Mouse (Mus musculus): ENCODE data around the gene Asb1.

Gene Asb1

DNA sequence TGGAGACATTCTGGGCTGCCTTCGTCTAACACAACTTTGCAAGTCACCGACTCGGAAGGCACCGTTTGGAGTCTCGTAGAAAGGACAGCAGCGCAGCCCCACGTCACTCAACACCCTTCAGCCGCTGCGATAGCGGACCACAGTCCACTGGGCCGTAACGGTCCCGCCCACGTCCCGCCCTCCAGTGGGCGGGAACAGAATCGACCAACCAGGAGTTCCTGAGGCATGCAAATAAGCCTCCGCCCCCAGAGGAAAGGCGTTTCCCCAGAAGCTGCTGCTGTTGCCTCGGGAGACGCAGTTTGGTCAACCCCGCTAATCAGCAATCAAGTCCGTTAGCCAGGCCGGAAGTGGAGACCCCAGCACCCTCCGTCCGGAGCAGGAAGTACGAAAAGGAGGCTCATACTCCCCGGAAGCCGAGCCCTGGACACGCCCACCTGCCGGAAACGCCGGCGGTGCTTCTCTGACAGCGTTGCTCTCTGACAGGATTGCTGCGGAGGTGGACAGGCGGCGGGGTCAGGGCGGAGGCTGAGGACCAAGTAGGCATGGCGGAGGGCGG is at the start of gene Asb1:
Gene Asb1 (plus strand): TSS at position 274 of the 556 bp plus-strand sequence.
- peak; percentile 92 for DNase-seq (ENCODE audit: low spot score)

DNA sequence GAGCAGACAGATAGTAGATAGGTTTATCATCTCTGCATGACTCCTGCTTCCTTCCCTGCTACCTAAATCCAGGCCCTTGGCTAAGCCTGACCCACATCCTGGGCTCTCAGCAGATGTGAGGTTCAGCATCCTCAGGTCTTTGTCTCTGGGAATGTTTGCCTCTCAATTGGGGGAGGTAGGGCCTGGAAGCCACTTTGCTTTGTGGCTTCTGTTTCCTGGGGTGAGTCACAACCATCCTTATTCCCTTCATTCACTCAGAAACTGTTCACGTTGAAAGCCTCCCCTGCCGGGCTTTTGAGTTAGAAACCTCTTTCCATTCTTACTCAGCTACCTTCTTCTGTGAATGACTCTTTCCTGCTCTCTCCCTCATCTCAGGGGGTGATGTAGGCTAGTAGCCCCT is 47.6 kb upstream of the Asb1 start:
- no peak for DNase-seq (ENCODE audit: low spot score)

DNA sequence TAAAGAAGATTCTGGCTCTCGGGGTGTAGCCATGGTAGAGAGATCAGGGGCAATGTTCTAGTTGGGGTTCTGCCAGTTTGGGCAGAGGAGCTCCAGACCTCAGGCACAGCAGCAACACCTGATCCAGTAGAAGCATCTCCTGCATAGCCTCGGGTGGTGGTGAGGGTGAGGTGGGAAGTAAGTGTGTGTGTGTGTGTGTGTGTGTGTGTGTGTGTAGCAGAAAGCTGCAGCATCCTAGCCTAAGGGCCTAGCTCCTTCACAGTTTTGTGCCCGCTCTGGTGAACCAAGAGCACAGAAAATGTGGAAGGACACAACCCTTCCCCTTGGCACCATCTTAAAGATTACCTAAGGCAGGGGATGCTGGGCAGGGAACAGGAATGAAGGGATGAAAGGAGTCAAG is 46.4 kb upstream of the Asb1 start:
- no peak for DNase-seq (ENCODE audit: low spot score)

DNA sequence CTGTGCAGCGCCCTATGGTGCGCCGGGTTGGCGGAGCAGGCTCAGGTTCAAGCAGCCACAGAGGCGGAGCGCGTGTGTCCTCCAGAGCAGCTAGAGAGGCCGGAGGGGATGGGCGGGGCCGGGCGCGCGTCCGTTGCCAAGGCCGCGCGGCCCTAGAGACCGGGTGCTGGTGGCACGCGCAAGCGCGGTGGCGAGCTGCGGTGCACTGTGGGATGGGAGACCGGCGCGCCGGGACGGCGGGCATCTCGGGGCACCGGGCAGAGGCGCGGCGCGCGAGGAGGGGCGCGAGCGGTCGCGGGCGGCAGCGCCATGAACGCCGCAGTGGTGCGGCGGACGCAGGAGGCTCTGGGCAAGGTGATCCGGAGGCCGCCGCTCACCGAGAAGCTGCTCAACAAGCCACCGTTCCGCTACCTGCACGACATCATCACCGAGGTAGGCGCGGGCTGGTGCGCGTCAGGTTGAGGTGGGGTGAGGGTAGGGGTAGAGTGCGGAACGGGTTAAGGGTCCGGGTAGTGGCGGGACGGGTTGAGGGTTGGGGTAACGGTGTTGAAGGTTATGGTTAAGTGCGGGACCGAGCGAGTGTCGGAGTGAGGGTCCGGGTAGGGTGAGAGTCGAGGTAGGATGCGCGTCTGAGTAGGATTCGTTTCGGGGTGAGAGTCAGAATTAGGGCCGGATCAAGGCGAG is 45.7 kb upstream of the Asb1 start, which contains the start of gene Traf3ip1:
Gene Traf3ip1 (plus strand): TSS at position 191 of the 684 bp plus-strand sequence.
- peak; percentile 95 for DNase-seq (ENCODE audit: low spot score)

DNA sequence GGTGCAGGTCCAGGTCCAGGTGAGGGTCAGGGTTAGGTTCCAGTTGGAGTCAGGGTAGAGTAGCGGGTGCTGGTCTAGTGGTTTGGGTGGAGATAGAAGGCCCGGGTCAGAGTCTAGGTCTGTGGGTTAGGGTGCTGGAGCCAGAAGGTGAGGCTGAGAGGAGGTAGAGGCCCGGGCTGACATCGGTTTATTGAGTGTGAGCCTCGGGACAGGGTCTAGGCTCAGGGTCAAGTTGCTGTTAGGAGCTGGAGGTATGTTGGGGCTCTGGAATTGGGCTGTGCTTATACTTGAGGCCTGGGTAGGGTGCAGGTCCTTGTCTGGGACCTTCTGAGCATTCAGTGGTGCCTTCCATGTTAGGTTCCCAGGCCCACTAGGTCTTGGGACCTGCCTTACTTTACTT is 45.0 kb upstream of the Asb1 start:
- DNase-seq (ENCODE audit: low spot score) = no peak

DNA sequence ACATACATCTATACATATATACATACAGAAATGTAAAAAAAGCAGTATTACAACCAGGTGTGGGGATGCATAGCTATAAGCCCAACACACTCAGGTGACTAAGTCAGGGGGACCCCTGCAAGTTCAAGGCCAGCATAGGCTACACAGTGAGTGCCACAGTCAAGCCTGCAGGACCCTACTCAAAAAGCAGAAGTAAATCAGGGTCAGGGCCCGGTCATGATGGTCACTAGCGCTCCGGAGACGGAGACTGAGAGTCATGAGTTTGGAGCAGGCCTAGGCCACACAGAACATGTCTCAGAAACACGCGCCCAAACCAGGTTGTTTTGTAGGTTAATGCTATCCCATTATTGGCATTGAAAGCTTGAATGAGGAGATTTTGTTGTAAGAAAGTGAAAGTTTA is 41.8 kb upstream of the Asb1 start:
- no peak for DNase-seq (ENCODE audit: low spot score)

DNA sequence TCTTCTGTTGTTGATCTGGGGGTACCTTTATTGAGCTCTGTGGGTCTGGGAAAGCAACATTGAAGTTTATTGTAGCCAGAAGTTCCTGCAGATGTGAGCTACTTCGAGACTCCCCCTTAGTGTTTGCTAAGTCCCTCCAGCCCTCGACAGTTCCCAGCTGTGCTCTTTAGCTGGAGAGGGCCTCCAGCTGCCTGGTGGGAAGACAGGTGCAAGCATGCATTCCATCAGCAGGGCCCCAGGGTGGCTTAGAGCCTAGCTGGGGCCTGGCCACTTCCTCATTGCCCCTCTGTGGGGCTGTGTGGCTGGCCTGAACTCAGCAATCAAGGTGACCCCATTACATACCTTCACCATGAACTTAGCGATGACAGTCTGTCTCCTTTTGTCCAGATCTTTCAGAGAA is 35.7 kb upstream of the Asb1 start:
- DNase-seq (ENCODE audit: low spot score) = no peak

DNA sequence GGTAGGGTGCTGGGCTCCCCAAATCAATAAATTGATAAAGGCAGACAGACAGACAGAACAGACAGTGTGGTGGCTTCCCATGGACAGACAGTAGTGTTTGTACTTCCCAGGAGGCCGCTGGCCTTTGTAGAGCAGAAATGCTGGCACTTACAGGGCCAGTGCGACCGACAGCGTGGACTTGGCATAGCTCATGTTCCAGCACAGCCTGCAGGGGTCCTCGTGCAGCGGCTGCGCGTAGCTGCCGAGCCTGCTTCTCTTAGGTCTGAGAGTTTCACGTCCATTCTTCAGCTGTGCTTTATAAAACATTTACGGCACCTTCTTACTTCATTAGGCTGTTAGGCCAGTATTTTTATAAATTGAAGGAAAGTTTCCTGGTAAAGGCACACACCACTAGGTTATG is 25.4 kb upstream of the Asb1 start:
- DNase-seq (ENCODE audit: low spot score) = no peak

DNA sequence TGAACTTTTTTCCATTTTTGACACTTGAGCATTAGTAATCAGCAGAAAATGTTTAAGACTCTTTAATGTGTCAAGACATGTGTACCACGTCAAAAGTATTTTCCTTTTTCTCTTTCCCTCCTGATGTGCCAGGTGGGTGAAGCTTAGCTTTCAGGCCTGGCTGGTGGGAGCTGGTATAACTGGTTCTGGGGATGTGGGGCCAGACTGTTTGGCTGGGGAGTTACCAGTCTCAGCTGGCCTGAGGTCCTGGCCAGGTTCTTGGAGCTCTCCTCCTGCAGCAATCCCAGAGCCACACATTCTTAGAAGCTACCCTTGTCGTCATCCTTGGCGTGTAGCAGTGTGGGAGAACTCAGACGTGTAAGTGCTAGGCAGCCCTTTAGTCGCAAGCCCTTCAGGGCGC is 24.7 kb upstream of the Asb1 start:
- no peak for DNase-seq (ENCODE audit: low spot score)

DNA sequence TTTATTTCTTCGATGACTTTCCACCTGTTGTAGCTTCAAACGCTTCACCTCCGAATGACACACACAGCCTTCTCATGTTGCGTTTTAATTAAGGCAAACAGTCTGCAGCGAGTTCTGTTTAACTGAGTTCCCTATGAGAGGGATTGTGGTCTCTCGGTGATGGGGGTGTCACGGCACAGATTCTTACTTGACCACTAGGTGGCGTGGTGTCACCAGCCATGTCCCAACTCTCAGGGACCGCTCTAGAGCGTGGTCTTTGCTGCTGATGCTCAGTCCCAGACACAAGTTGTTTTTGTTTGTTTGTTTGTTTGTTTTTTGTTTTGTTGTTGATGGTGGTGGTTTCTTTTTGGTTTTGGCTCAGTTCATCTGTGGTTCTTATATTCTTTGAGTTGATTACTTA is 16.6 kb upstream of the Asb1 start:
- peak; percentile 32 for DNase-seq (ENCODE audit: low spot score)

DNA sequence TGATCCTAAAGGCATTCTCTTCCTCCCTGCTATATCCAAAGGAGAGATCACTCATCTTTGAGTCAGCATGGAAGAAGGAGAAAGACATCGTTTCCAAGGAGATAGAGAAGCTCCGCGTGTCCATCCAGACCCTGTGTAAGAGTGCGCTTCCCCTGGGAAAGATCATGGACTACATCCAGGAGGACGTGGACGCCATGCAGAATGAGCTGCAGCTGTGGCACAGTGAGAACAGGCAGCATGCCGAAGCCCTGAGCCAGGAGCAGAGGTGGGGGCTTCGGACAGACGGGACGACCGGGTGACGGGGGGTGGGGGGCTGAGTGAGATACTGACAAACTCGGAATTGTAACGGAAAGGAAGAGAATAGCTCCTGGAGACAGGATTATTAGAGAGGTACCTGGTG is 14.5 kb upstream of the Asb1 start:
- no peak for DNase-seq (ENCODE audit: low spot score)

DNA sequence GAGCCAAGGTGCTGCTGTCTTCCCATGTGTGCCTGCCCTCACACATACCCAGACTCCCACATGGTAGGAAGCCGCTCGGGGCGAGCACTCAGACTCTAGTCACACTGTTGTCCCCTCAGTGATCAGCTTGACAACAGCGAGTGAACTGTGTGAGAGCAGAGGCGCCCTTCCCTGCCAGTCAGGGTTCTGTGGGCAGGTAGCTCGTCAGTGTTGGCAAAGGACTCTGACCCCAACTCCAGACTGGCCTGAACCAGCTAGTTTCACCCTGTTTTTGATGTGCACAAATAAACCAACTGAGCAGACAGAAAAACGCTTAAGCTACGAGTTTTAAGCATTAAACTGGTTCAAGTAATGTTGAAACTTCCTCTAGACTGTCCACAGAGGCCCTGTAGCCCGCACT is 10.2 kb upstream of the Asb1 start:
- no peak for DNase-seq (ENCODE audit: low spot score)

DNA sequence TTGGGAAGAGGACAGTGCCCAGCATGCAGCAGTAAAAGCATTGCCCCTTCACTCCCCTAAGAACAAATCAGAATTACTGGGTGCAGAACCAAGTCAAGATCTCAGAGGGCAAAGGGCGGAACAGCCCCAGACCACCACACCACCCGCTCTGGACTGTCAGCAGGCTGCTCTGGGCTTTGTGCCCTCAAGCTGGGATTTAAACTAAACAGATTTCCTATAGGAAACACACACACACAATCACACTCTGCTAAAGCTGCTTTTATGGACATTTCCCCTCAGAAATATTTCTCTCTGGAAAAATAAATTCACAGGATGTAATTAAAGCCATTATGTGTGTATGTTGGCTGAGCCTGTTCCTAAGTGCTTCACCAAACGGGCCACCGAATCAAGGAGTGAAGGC is 8.1 kb upstream of the Asb1 start:
- no peak for DNase-seq (ENCODE audit: low spot score)

DNA sequence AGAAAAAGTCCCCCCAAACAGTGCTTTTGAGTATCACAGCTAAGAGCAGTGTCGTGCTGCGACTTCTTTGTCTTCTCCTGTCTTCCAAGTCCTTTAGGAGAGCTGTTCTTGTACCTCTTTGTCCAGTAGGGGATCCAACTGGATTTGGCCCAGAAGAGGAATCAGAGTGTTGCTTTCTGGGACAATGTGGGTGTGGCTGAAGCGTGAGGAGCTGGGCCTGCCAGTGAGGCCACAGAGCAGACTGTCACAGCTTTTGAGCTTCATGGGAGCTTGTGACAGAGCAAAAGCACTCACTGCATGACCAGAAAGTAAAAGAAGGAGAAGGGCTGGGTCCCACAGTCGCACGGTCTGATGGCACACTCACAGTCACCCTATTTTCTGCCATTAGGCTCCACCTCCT is 7.5 kb upstream of the Asb1 start:
- no peak for DNase-seq (ENCODE audit: low spot score)

DNA sequence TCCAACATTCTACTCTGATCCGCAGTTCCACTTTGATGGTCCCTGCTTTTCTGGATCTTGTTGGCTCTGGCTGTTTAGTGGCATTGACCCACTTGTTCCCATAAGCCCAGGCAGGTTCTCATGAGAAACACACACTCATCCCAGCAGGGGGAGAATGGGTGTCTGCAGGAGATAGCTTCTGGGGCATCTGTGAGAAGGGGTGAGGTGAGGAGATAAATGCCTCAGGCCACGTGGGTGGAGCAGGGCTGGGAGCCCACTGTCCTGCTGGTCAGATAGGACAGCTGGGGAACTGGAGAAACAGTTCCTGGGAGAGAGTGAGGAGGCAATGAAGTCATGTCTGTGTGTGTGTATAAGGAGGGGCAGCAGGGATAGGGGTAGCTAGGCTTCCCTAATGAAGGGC is 6.9 kb upstream of the Asb1 start:
- no peak for DNase-seq (ENCODE audit: low spot score)

DNA sequence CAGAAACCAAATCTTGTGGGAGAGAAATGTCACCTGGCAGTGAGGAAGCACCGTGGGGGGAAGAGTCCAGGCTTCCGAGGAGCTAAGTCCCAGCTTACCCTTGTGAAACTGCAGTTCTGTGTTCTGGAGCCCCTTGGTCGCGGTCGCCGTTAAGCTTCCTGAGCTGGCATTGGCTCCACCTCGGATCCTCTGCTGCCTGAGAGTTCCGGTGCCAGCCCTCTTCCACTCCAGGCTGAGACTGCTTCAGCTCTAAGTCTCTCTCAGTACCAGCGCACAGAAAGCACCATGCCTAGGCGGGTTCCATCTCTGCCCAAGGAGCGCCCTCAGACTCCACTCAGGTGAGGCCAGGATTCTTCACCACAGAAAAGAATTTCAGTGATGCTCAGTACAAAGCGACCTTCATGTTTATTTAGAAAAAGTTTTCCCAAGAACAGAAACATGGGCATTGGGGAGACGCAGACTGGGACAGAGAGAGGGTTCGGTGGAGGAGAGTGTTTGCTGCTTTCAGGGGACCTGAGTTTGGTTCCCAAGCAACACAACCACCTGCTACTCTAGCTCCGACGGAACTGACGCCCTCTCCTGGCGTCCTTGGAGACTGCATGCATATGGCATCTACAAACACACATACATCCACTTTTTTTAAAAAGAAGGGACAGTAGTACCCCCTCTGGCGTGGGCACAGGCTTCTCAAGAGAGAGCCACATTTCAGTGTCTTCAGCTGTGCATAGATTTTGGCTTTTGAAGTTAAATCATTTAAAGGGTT is 6.2 kb upstream of the Asb1 start:
- DNase-seq (ENCODE audit: low spot score) = no peak

DNA sequence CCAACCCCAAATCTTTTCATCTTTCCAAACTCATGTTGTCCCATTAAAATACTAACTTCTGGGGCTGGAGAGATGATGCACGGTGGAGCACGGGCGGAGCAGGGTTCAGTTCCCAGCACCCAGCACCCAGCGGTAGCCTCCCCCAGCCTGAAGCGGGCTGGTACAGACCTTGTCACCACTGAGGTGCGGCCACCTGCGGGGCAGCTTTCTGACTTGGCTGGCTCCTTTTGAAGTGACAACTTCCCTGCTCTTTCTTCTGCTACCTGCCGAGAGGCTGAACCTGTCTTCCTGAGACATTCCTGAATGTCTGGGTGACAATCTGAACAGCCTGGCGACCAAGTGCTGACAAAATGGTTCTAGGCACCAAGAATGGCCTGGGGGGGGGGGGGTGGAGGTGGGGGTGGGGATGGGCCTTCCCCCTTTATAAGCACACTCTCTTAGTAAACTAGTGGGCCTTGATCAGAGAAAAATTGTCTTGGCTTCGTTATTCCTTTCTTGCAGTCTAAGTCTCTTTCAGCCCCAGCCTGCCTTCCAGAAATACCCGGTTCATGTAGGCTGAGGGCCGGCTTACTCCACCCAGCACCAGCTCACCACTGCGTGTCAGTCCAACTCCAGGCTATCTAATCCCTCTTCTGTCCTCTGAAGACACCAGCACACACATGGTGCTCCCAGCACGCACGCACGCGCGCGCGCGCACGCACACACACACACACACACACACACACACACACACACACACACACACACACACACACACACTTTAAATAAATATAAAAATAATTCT is 2.4 kb upstream of the Asb1 start:
- no peak for DNase-seq (ENCODE audit: low spot score)

DNA sequence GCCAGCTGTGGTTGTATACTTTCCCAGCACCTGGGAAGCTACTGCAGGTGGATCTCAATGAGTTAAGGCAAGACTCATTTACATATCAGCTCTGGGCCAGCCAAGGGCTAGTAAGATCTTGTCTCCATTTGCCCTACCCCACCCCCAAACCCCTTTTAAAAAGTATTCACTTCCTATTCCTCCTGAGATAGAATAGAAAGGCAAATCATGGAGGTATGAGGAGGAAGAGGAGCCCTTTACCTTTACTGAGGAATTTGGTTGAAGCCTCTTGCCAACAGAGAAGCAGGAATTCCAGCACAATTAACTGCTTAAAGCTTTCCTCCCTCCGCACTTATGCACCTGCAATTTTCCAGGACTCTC is 1.8 kb upstream of the Asb1 start:
- DNase-seq (ENCODE audit: low spot score) = no peak

DNA sequence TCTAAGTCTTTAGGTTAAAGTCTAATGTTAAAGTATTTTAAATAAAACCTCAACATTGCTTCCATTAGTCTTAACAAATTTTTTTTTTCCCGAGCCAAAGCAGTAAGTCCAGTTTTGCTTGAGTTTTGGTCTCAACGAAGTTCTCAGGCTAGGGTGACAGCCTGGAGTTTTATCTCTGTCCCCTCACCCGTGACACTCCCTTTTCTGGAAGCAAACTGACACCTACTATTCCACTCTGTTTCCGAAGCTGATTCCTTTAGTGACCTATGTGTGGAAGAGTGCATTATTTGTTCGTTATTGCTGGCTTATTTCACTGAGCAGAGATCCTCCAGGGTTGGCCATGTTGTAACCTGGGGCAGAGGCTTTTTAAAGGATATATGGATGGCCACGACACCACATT is 1.1 kb upstream of the Asb1 start:
- DNase-seq (ENCODE audit: low spot score) = no peak

DNA sequence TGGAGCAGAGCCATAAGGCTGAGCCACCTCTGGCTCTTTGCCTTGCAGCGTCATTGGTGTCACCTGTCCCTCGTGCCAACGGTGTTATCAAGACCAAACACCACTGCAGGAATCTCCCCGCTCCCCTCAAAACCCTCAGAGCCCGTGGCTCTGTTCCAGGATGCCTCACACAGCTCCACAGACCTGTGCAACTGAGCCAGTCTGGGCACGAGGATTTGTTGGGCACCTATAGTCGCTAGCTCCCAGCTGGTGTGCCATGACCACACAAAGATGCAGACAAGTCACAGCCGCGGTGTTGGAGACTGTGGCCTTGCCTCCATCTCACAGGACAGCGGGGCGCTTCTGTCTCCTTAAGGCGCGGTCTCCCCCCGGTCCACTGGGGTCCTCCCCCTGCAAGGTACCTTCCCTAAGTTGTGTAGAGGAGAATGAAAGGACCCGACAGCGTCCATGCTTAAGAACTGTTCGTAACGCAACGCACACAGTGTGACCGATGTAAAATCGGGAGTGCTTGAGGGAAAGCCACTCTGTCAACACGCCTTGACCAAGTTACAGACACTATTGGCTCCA is 557 bp upstream of the Asb1 start:
- no peak for DNase-seq (ENCODE audit: low spot score)

DNA sequence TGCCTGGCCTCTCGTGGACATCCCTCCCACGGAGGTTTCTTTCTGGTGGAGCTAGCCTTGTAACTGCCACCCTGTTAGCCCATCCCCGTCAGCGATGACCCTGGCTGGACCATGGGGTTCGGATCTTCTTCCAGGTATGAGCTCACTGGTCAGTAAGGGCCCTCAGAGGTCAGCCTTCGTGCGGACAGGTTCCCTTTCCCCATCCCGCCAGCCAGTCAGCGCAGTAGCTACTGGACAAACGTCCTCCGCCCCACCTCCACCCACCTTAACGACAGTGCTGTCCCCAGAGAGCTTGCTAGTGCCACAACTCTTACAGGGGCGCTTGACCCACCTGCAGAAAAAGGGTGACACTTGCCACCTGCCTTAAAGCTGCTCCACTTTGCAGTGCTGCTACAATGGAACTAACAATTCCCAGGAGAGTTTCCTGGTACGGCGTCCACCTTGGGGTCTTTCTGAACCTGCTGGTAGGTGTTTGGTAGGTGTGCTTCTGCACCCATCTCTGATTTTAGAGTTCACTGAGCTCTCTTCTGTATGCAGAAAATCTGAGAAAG is 773 bp downstream of the Asb1 start:
- no peak for DNase-seq (ENCODE audit: low spot score)

DNA sequence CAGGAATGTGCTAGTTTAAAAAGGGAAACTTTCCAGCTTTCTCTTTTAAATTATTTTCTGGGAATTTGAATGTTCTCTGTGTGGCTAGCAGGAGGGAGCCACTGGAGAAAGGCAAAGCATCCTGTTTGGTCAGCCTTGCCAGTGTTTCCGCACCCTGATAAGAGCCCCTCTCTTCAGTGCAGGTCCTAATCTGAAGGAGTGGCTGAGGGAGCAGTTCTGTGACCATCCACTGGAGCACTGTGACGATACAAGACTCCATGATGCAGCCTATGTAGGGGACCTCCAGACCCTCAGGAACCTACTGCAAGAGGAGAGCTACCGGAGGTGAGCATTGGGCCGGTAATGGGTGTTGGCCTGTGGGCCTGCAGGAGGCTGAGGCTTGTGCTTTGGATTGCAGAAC is 3.6 kb downstream of the Asb1 start:
- no peak for DNase-seq (ENCODE audit: low spot score)
